Mouse (Mus musculus) embryonic fibroblast, embryonic 13.5 days (primary cell): ENCODE measurements around the gene Auts2.

Experiments used
- CTCF ChIP-seq: IDR thresholded peaks from 2 replicates; pipeline ENCODE4 v1.5.1; 2011; ENCODE audit warnings: mild to moderate bottlenecking, control low read depth, low read length, moderate library complexity, borderline replicate concordance; ENCODE audit not compliant: insufficient read depth
- POLR2A ChIP-seq: IDR thresholded peaks from 2 replicates; pipeline ENCODE4 v1.6.1; 2011; ENCODE audit warnings: low read depth, mild to moderate bottlenecking, control low read depth, low read length, moderate library complexity

DNA sequence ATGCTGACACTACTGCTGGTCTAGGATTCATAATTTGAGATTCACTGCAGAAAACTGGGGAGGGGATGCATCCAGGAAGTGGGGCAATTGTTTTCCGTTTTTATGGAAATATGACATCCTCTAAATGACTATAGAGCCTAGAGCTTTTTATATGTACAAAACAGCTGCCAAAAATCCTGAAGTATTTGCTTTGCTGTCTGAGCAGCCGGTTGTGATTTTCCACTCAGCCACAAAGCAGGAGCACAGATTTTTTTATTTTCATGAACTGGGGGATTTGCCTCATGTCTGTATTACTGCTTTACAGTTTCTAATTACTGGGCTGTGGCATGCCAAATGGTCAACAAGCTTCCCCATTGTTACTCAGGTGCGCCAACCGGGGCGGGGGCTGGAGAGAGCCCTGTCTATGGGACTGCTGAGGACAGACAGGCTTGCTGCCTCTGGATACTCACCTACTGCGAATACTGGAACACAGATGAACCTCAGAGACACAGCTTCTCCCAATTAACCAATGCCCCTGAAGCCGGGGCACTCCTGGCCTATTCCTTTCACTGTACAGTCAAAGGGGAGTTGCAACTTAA, 53.3 kb downstream of the Auts2 start:
- TF ChIP-seq POLR2A (no peak), CTCF (no peak)
